ENCODE assay signal across 8 mouse cellular contexts in genomic region chr7:27596586-27597503, GRCm38 (mm10). TPM values are rescaled to one million over a fixed set of nuclear protein-coding genes. Genes with fewer than 3 reads are reported as not detected.
DNase-seq lines count a peak whose midpoint lies in the region; ATAC-seq and TF ChIP-seq lines count a peak whose summit lies in the region.

No protein-coding gene starts in this region.

- H3K4me2 ChIP-seq in midbrain, embryonic 16.5 days (ENCODE audit: low read length) = no peak overlapping the region

- 51% methylated on average over 10 of the region's 10 CpGs for WGBS in midbrain, embryonic 16.5 days

- no peaks in the 10 kb centered on the region for H3K9me3 ChIP-seq in E14TG2a.4 (ENCODE audit: low read length)
- H3K9me3 ChIP-seq in midbrain, embryonic 16.5 days (replicated peaks; ENCODE audit: control insufficient read depth, low read length, poor library complexity, severe bottlenecking) = no peaks in the 10 kb centered on the region

- peak; percentile 51 to 65 for DNase-seq in heart, adult 9 months (ENCODE audit: low spot score in 2 of 2)
- DNase-seq in kidney, postnatal 10 days = peak; percentile 60
- DNase-seq in frontal cortex, postnatal 14 days (ENCODE audit: low spot score in 2 of 2) = no peak
- no peak for DNase-seq in layer of hippocampus, postnatal 10 days (ENCODE audit: low spot score in 2 of 2)
- no peak for DNase-seq in left cerebral cortex, adult 8-10 months (ENCODE audit: low spot score in 2 of 2)

- no peak for ATAC-seq in midbrain, embryonic 16.5 days

- H3K36me3 ChIP-seq in E14TG2a.4 (ENCODE audit: insufficient read depth, low read length) = peaks cover 41% of the 10 kb centered on the region
- no peaks in the 10 kb centered on the region for H3K36me3 ChIP-seq in midbrain, embryonic 16.5 days (ENCODE audit: control insufficient read depth, insufficient read depth, low read length)

- no peaks in the 10 kb centered on the region for H3K27me3 ChIP-seq in E14TG2a.4 (ENCODE audit: insufficient read depth, low read length)
- no peaks in the 10 kb centered on the region for H3K27me3 ChIP-seq in midbrain, embryonic 16.5 days (ENCODE audit: control insufficient read depth, insufficient read depth, low read depth, low read length)

- peak overlapping the region; percentile 27; the same call in 1 of the 2 replicates for H3K9ac ChIP-seq in midbrain, embryonic 16.5 days (ENCODE audit: low read depth, low read length)

- H3K4me3 ChIP-seq in E14TG2a.4 (replicated peaks; ENCODE audit: low read length) = peak overlapping the region; percentile 21; the same call in 1 of the 2 replicates
- no peak overlapping the region for H3K4me3 ChIP-seq in brown adipose tissue, adult 24 weeks (ENCODE audit: insufficient read depth, low read depth, low read length)
- H3K4me3 ChIP-seq in midbrain, embryonic 16.5 days (ENCODE audit: low read depth, low read length) = no peak overlapping the region

- peak overlapping the region; percentile 62 for H3K27ac ChIP-seq in brown adipose tissue, adult 24 weeks (replicated peaks; ENCODE audit: low read depth, low read length)
- H3K27ac ChIP-seq in midbrain, embryonic 16.5 days (ENCODE audit: low read length) = peak overlapping the region; percentile 42

- H3K4me1 ChIP-seq in E14TG2a.4 (replicated peaks; ENCODE audit: low read depth, low read length) = peaks cover 94% of the 10 kb centered on the region
- peaks cover 32% of the 10 kb centered on the region for H3K4me1 ChIP-seq in brown adipose tissue, adult 24 weeks (ENCODE audit: control insufficient read depth, insufficient read depth, insufficient read length, low read length)
- peaks cover 18% of the 10 kb centered on the region for H3K4me1 ChIP-seq in midbrain, embryonic 16.5 days (ENCODE audit: control insufficient read depth, insufficient read depth, low read length)

- no peak for TF ChIP-seq CTCF in E14TG2a.4 (conservative IDR thresholded peaks at IDR 0.05; ENCODE audit: low read length)

RNA-seq across cellular contexts. Expression of gene Akt2, which starts 5.5 kb away (rescaled TPM):
- 294 and 321 TPM in 2 replicates for polyA plus RNA-seq in brown adipose tissue, adult 24 weeks (2012; ENCODE audit: insufficient read depth, insufficient read length, missing spikeins)
- polyA plus RNA-seq in midbrain, embryonic 16.5 days (2015; fragmentation: Nextera tagmentation; extraction: Ambion mirVana) = 49.9 and 57.0 TPM in 2 replicates
- 10 to 100 TPM; 92.7 to 94.8 TPM for total RNA-seq in layer of hippocampus, postnatal 10 days (2021)
- total RNA-seq in left cerebral cortex, adult 8-10 months (2022) = 100 to 1,000 TPM in 3 of 4 experiments, 10 to 100 TPM in 1; 98.3 to 115 (median 109) TPM

RNA-seq across cellular contexts. Expression of gene 2310022A10Rik, which starts 43.8 kb away (rescaled TPM):
- polyA plus RNA-seq in brown adipose tissue, adult 24 weeks (2012; ENCODE audit: insufficient read depth, insufficient read length, missing spikeins) = 5.8 and 12.3 TPM in 2 replicates
- polyA plus RNA-seq in midbrain, embryonic 16.5 days (2015; fragmentation: Nextera tagmentation; extraction: Ambion mirVana) = 35.6 and 37.5 TPM in 2 replicates
- 10 to 100 TPM; 21.4 to 26.2 TPM for total RNA-seq in layer of hippocampus, postnatal 10 days (2021)
- total RNA-seq in left cerebral cortex, adult 8-10 months (2022) = 10 to 100 TPM; 26.1 to 34.5 (median 31.0) TPM

RNA-seq across cellular contexts. Expression of gene Pld3, which starts 43.8 kb away (rescaled TPM):
- 23.5 and 27.8 TPM in 2 replicates for polyA plus RNA-seq in brown adipose tissue, adult 24 weeks (2012; ENCODE audit: insufficient read depth, insufficient read length, missing spikeins)
- polyA plus RNA-seq in midbrain, embryonic 16.5 days (2015; fragmentation: Nextera tagmentation; extraction: Ambion mirVana) = 171 and 225 TPM in 2 replicates
- total RNA-seq in layer of hippocampus, postnatal 10 days (2021) = 100 to 1,000 TPM; 468 to 470 TPM
- total RNA-seq in left cerebral cortex, adult 8-10 months (2022) = 100 to 1,000 TPM; 675 to 760 (median 715) TPM

RNA-seq across cellular contexts. Expression of gene Ttc9b, which starts 56.9 kb away (rescaled TPM):
- polyA plus RNA-seq in brown adipose tissue, adult 24 weeks (2012; ENCODE audit: insufficient read depth, insufficient read length, missing spikeins) = not detected in 2 replicates
- 75.0 and 84.4 TPM in 2 replicates for polyA plus RNA-seq in midbrain, embryonic 16.5 days (2015; fragmentation: Nextera tagmentation; extraction: Ambion mirVana)
- 100 to 1,000 TPM; 106 to 114 TPM for total RNA-seq in layer of hippocampus, postnatal 10 days (2021)
- 10 to 100 TPM; 81.9 to 99.6 (median 88.5) TPM for total RNA-seq in left cerebral cortex, adult 8-10 months (2022)

Comparison
In these comparisons a context has a peak if more than half of its experiments do, and no peak if none do; other contexts are left out.
1. DNase-seq: peak in heart, adult 9 months (2 of 2) and kidney, postnatal 10 days (single experiment); none in frontal cortex, postnatal 14 days (0 of 2), layer of hippocampus, postnatal 10 days (0 of 2) and left cerebral cortex, adult 8-10 months (0 of 2).